Mouse (Mus musculus) gastrocnemius, adult 2 months (tissue): ENCODE results near the gene Zrsr1. TPM values are rescaled to one million over a fixed set of nuclear protein-coding genes. Genes with fewer than 3 reads are reported as not detected.

Experiments used
- DNase-seq: peaks from one replicate; pipeline ENCODE4 v3.0.0; 2022
- H3K27ac ChIP-seq: fragments of 200-600 bp; 2 replicates; pipeline ENCODE4 v1.8.1; 2022; ENCODE audit warnings: mild to moderate bottlenecking
- H3K4me3 ChIP-seq: fragments of 200-600 bp; 2 replicates; pipeline ENCODE4 v1.8.1; 2022; ENCODE audit warnings: mild to moderate bottlenecking, moderate library complexity
- CTCF ChIP-seq: fragments of 200-600 bp; IDR thresholded peaks from 2 replicates; pipeline ENCODE4 v1.8.1; 2022; ENCODE audit warnings: antibody characterized with exemption, mild to moderate bottlenecking, moderate library complexity
- intact Hi-C: fragments of 180-260 bp; cut with DNase I; formaldehyde crosslinking; loops from one replicate; pipeline ENCODE4 v1.15.1; 2025
- total RNA-seq, 2 experiments: library from RNA; stranded (reverse); gene quantifications; 2 replicates each; pipeline ENCODE4 v1.2.3; 2021

The Zrsr1 gene
- total RNA-seq, 2 experiments from 2014 or later, result 20.7 to 20.9 TPM

GRCm38 (mm10) chr11:22979221-22979620 lies 7.4 kb downstream of the Zrsr1 start:
- no peak for DNase-seq
- Histone ChIP-seq H3K27ac (no peak overlapping the region), H3K4me3 (no peak overlapping the region)
- intact Hi-C loops, result loop anchor here (10.0 kb wide), 1 partner anchor 694 kb away; no protein-coding TSS in a partner anchor
- no peak for TF ChIP-seq CTCF

- DNase-seq, result no peak
- intact Hi-C loops, result loop anchor here (10.0 kb wide), 1 partner anchor 514 kb away; the partner anchor contains the start of gene Ahsa2
- H3K27ac ChIP-seq, result peak overlapping the region; percentile 95
Observed at GRCm38 (mm10) chr11:22981041-22981440, 9.2 kb downstream of the Zrsr1 start.

DNA sequence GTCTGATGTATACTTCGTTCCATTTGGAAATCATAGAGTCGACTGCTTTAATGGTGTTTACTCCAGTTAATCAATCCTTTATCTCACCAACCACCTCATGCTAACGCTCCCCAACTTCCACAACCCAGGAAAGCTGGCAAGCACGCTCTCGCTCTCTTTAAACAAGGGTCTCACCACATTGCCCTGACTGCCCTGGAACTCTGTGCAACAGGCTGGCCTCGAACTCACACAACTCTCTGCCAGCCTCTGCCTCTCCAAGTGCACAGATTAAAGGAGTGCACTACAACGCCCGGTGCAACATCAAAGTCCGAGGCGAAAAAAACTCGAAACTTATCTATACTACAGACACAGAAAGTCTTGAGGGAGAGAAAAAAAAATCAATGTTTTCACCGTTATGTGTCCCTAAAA lies 9.7 kb downstream of the Zrsr1 start:
- no peak for DNase-seq
- H3K27ac ChIP-seq, result peak overlapping the region; percentile 95
- intact Hi-C loops, result loop anchor here (10.0 kb wide), 1 partner anchor 513 kb away; the partner anchor contains the start of gene Ahsa2
- H3K4me3 ChIP-seq, result peak overlapping the region; percentile 96
- no peak for TF ChIP-seq CTCF

More at GRCm38 (mm10) chr11:22981041-22981440, 9.2 kb downstream of the Zrsr1 start:
- no peak for TF ChIP-seq CTCF
- H3K4me3 ChIP-seq, result peak overlapping the region; percentile 96

DNA sequence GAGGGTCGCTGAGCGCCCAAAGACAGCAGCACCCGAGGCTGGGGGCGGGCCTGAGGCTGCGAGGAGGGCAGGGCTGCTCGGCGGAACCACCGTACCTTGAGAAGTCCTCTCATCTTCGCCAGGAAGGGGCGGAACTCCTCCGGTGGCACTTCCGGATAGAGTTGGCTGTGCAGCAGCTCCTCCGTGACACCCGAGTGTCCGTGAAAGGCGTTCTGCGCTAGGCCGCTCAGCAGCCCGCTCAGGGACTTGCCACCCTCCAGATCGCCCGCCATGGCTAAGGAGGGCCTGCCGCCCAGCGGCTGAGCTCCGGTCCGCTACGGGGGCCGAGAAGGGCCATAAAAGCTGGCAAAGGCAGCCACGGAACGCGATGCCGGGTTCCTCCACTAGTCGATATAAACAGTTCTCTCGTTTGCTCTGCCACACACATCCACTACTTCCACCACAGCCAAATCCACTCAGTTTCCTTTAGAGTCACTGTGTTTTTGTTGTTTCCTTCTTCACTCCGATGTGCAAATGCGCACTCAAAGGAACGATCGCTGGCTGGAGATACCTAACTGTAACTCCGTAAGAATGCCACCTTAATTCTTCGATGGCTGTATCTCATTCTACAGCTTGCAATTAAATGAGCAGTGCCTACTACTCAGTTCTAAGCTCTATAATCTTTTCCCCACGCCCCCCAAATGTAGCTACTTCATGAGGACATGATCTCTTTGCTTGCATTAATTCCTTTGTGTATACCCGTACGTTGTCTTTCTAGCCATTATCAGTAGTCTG lies 10.4 kb downstream of the Zrsr1 start, which contains the start of the genes Gm28048 and Commd1:
TSS of gene Gm28048 (minus strand) at position 107 of the 774 bp plus-strand sequence.
TSS of gene Commd1 (minus strand) at position 399 of the 774 bp plus-strand sequence.
- Histone ChIP-seq H3K27ac (peak within 1 kb of the TSS; percentile 95), H3K4me3 (peak within 1 kb of the TSS; percentile 96)
- DNase-seq, result peak; percentile 99
- intact Hi-C loops, result loop anchor here (10.0 kb wide), 1 partner anchor 513 kb away; the partner anchor contains the start of gene Ahsa2
- TF ChIP-seq CTCF, result peak; percentile 77

- TF ChIP-seq CTCF, result no peak
- intact Hi-C loops, result loop anchor here (10.0 kb wide), 1 partner anchor 512 kb away; the partner anchor contains the start of gene Ahsa2
- DNase-seq, result no peak
- peak overlapping the region; percentile 95 for H3K27ac ChIP-seq
- H3K4me3 ChIP-seq, result peak overlapping the region; percentile 96
Observed at GRCm38 (mm10) chr11:22982846-22983245, 11.0 kb downstream of the Zrsr1 start.

DNA sequence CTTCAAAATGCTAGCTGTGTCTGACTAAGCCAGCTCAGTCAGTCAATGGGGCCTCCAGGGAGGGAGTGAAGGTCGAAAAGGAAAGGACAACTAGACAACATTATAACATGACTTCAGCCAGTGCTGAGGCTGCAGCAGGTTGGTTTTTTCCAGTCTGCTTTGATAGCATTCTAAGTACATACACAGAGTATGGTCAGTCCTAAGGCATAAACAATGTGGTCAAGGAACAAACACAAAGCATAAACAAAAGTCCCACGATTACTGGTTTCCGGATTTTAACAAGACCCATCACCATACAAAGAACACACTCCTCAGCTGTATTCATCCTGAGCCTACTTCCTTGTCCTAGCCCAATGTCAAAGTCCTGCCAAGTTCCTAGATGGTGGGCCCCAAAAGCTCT lies 13.7 kb downstream of the Zrsr1 start:
- no peak for TF ChIP-seq CTCF
- intact Hi-C loops, result loop anchor here (5.0 to 10.0 kb wide), 2 partner anchors 162 to 509 kb away; partner anchors contain the start of gene Ahsa2
- DNase-seq, result no peak
- no peak overlapping the region for H3K4me3 ChIP-seq
- no peak overlapping the region for H3K27ac ChIP-seq

DNA sequence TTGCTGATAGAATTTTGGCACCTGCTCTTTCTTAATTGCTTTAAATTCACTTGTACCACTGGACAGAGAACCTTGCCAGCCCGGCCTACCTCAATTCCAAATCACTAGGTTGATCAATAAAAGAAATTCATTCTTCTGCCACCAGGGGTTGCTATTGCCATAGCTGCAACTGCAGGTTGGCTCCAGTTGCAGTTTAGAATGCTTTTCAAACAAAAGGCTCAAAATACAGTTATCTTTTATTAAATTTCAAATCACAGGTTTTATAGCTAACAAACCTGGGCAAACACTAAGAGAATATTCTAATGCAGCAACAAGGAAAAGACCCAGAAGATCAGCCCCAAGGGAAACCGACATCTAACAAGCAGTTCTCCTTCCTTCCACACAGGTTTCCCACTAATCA lies 15.6 kb downstream of the Zrsr1 start:
- DNase-seq, result peak; percentile 38
- Histone ChIP-seq H3K4me3 (no peak overlapping the region), H3K27ac (no peak overlapping the region)
- peak; percentile 89 for TF ChIP-seq CTCF
- intact Hi-C loops, result loop anchor here (1.0 to 10.0 kb wide), 3 partner anchors 160 to 507 kb away; partner anchors contain the start of gene Ahsa2

DNA sequence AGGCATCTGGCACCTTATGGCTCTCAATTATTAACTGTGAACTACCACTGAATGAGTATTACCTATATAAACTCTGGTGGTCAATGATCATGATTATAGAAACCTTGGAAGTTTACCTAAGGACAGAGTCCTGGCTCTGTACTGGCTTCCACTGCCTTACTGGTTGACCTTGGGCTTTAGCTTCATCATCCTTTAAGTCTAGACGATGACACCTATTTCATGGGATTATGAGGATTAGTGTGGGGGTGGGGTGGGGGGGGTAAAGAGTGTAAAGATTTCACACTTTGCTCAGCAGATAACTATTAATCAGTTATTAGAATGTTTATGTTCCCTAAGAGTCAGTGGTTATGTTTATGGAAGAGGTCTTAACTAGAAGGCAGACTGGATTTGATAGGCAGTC lies 18.0 kb downstream of the Zrsr1 start:
- intact Hi-C loops, result loop anchor here (5.0 to 10.0 kb wide), 2 partner anchors 158 to 505 kb away; partner anchors contain the start of gene Ahsa2
- H3K4me3 ChIP-seq, result peak overlapping the region; percentile 76
- DNase-seq, result no peak
- H3K27ac ChIP-seq, result peak overlapping the region; percentile 93
- no peak for TF ChIP-seq CTCF

DNA sequence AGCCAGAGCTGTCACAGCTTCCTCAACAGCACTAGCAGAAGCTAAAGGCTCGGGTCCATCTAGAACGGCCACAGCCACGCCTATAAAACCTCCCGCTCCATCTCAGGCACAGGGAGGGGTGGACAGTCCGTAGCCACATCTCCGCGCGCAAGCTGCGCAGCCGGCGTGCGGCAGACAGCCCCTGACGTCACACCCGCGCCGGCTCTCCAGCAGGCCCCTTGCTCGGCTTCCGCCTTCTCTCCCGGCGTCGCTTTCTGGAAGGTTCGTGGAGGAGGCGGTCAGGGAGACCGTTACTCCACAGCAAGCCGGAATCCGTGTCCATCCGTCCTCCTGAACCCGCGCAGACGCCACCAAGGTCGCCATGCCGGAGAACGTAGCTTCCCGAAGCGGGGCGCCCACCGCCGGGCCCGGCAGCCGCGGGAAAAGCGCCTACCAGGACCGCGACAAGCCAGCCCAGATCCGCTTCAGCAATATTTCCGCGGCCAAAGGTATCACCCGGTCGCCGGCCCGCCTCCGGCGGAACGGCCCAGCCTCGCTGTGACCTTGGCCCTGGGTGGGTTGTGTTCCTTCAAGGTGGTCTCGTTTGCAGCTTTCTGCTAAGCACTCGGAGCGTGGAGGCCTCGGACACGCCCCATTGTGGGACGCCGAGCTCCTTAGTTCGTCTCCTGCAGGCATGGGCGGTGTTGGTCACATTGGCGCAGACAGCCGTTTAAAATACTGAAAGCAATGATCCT lies 18.8 kb downstream of the Zrsr1 start, which contains the start of gene Cct4:
TSS of gene Cct4 (plus strand) at position 127 of the 734 bp plus-strand sequence.
- H3K4me3 ChIP-seq, result peak within 1 kb of the TSS; percentile 76
- no peak for TF ChIP-seq CTCF
- H3K27ac ChIP-seq, result peak within 1 kb of the TSS; percentile 93
- DNase-seq, result peak; percentile 96
- intact Hi-C loops, result no loop called here

DNA sequence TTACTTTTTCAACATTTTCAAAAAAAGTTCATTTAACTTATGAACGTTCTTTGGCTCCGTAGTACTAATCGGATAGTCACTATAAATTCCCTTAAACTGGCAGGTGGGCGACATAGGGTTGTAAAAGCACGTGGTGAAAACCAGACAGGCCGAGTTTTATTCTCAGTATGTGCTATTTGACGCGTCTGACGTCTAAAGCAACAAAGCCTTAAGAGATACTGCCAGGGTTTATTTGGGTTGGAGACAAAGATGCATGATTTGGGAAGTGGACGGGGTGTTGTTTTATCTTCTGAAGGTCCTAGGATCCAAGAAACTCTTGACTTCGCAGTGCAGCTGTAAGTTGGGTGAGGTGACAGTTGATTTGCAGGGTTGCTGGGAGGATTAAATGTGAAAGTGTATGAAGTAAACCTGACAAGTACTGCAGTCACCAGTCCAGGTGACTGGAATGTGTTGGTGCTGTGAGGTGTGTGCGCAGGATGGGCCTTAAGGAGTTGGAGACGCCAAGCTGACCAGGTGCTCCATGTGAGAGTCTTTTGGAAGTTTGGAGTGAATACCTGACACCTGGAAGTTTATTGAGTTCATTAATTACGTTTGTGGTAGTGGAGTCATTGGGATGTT lies 19.5 kb downstream of the Zrsr1 start:
- no peak for TF ChIP-seq CTCF
- peak overlapping the region; percentile 76 for H3K4me3 ChIP-seq
- no peak for DNase-seq
- H3K27ac ChIP-seq, result peak overlapping the region; percentile 93
- intact Hi-C loops, result no loop called here

DNA sequence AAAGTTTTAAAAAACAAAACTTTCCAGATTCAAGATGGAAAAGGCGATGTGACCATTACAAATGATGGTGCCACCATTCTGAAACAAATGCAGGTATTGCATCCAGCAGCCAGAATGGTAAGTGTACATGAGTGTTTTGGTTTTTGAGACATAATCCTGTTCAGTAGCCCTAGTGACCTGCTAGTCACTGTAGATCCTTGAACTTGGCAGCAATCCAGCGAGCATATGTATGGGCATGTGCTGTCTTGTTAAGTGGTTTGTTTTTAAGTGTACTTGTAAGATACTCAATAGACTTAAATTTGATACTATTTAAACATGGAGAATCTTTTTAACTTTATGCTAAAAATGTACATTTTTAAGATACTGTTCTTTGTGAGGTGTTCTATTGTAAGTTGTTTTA lies 22.5 kb downstream of the Zrsr1 start:
- intact Hi-C loops, result no loop called here
- no peak overlapping the region for H3K4me3 ChIP-seq
- no peak for TF ChIP-seq CTCF
- DNase-seq, result no peak
- H3K27ac ChIP-seq, result no peak overlapping the region

GRCm38 (mm10) chr11:22995461-22995860 lies 23.7 kb downstream of the Zrsr1 start:
- DNase-seq, result no peak
- H3K27ac ChIP-seq, result no peak overlapping the region
- H3K4me3 ChIP-seq, result no peak overlapping the region
- no peak for TF ChIP-seq CTCF
- intact Hi-C loops, result no loop called here
